Mouse (Mus musculus): ENCODE results near the gene Nqo1.

The Nqo1 gene

GRCm38 (mm10) chr8:107405935-107406334 is 2.9 kb upstream of the Nqo1 start:
- DNase-seq (ENCODE audit: low spot score in 2 of 2): no peak

- no peak for DNase-seq (ENCODE audit: low spot score in 2 of 2)
Observed at GRCm38 (mm10) chr8:107404057-107404456, 1.1 kb upstream of the Nqo1 start.

- no peak for DNase-seq (ENCODE audit: low spot score in 2 of 2)
Observed at GRCm38 (mm10) chr8:107401866-107402265, 1.1 kb downstream of the Nqo1 start.

GRCm38 (mm10) chr8:107399495-107399894 is 3.5 kb downstream of the Nqo1 start:
- no peak for DNase-seq (ENCODE audit: low spot score in 2 of 2)

GRCm38 (mm10) chr8:107397665-107398064 is 5.3 kb downstream of the Nqo1 start:
- DNase-seq (ENCODE audit: low spot score in 2 of 2): no peak

GRCm38 (mm10) chr8:107396106-107396670 is 6.8 kb downstream of the Nqo1 start:
- no peak for DNase-seq (ENCODE audit: low spot score in 2 of 2)

- no peak for DNase-seq (ENCODE audit: low spot score in 2 of 2)
Observed at GRCm38 (mm10) chr8:107395397-107395796, 7.6 kb downstream of the Nqo1 start.

- DNase-seq (ENCODE audit: low spot score in 2 of 2): no peak
Observed at GRCm38 (mm10) chr8:107391136-107391516, 11.9 kb downstream of the Nqo1 start.

- DNase-seq (ENCODE audit: low spot score in 2 of 2): no peak
Observed at GRCm38 (mm10) chr8:107390476-107391135, 12.4 kb downstream of the Nqo1 start.

- DNase-seq (ENCODE audit: low spot score in 2 of 2): no peak
Observed at GRCm38 (mm10) chr8:107389557-107389956, 13.4 kb downstream of the Nqo1 start.

GRCm38 (mm10) chr8:107387861-107388260 is 15.1 kb downstream of the Nqo1 start:
- DNase-seq (ENCODE audit: low spot score in 2 of 2): peak in 1 of 2 experiments; percentile 46

GRCm38 (mm10) chr8:107386642-107387041 is 16.4 kb downstream of the Nqo1 start:
- peak in 1 of 2 experiments; percentile 32 for DNase-seq (ENCODE audit: low spot score in 2 of 2)

- DNase-seq (ENCODE audit: low spot score in 2 of 2): no peak
Observed at GRCm38 (mm10) chr8:107386171-107386570, 16.8 kb downstream of the Nqo1 start.

- no peak for DNase-seq (ENCODE audit: low spot score in 2 of 2)
Observed at GRCm38 (mm10) chr8:107385063-107385462, 17.9 kb downstream of the Nqo1 start.

- DNase-seq (ENCODE audit: low spot score in 2 of 2): no peak
Observed at GRCm38 (mm10) chr8:107384651-107385050, 18.4 kb downstream of the Nqo1 start.

- DNase-seq (ENCODE audit: low spot score in 2 of 2): no peak
Observed at GRCm38 (mm10) chr8:107382898-107383297, 20.1 kb downstream of the Nqo1 start.

- no peak for DNase-seq (ENCODE audit: low spot score in 2 of 2)
Observed at GRCm38 (mm10) chr8:107381666-107382065, 21.3 kb downstream of the Nqo1 start.

GRCm38 (mm10) chr8:107380734-107381133 is 22.3 kb downstream of the Nqo1 start:
- no peak for DNase-seq (ENCODE audit: low spot score in 2 of 2)

- no peak for DNase-seq (ENCODE audit: low spot score in 2 of 2)
Observed at GRCm38 (mm10) chr8:107377346-107377745, 25.7 kb downstream of the Nqo1 start.

- DNase-seq (ENCODE audit: low spot score in 2 of 2): no peak
Observed at GRCm38 (mm10) chr8:107370311-107370710, 32.7 kb downstream of the Nqo1 start.
